Mouse (Mus musculus): Measurements from ENCODE around the gene Hoxd4. TPM values are rescaled to one million over a fixed set of nuclear protein-coding genes. Genes with fewer than 3 reads are reported as not detected.
A peak's percentile ranks its signal among the peaks of the same experiment; 100 is the strongest.

Gene Hoxd4
- polyA plus RNA-seq, 1 experiment, result 5.5 TPM

GRCm38 (mm10) chr2:74734996-74735811 is 23.5 kb downstream of the Hoxd4 start:
- TF ChIP-seq CTCF (IDR thresholded peaks at IDR 0.05; ENCODE audit: borderline replicate concordance, extremely low read depth, insufficient read depth, insufficient read length), result no peak
- no peak for TF ChIP-seq POLR2A (IDR thresholded peaks at IDR 0.05; ENCODE audit: borderline replicate concordance, extremely low read depth, insufficient read depth, insufficient read length, poor library complexity, severe bottlenecking)
- peak; percentile 22 for DNase-seq (ENCODE audit: low read depth)

GRCm38 (mm10) chr2:74735851-74736687 is 24.3 kb downstream of the Hoxd4 start:
- peak; percentile 32 for DNase-seq (ENCODE audit: low read depth)
- no peak for TF ChIP-seq POLR2A (IDR thresholded peaks at IDR 0.05; ENCODE audit: borderline replicate concordance, extremely low read depth, insufficient read depth, insufficient read length, poor library complexity, severe bottlenecking)

DNA sequence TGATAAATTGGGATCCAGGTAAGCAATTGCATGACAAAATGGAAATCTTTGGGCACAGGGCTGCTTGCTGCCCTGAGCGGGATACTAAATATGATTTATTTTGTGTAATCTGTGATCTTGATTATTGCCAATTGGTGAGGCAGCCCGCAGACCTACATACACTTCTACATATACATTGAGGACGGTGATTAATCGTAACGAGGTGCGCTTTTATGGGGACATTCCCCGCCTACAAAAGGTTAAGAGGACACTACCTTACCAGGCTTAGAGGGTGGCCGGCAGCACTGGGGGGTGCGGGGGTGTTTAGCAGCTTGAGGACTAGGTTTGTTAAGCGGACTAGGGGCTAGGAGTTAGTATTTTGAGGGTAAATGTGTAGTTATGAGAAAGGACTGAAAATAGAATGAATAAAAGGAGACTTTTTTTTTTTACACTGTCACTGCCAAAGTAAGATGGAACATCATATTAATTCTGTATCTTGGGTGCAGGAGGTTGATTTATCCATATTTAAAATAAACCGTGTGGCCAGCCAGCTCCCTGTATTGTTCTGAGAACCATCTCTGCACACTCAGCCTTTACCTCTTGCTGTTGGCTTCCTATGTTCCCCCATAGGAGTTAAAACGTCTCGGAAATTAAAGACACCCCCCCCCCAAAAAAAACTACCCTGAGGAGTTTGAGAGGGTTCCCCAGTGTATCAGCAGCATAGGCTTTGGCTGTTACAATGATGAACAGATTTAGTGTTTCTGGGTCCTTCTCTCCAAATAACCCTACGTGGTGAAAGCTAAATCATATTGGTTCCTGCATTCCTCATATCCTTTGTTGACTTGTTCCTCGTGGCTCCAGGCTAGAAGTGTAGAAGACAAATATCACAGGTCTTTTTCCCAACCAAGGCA is 25.2 kb downstream of the Hoxd4 start:
- DNase-seq (ENCODE audit: low read depth), result peak; percentile 24
- TF ChIP-seq POLR2A (IDR thresholded peaks at IDR 0.05; ENCODE audit: borderline replicate concordance, extremely low read depth, insufficient read depth, insufficient read length, poor library complexity, severe bottlenecking) (no peak), CTCF (IDR thresholded peaks at IDR 0.05; ENCODE audit: borderline replicate concordance, extremely low read depth, insufficient read depth, insufficient read length) (no peak)

GRCm38 (mm10) chr2:74737578-74738070 is 25.9 kb downstream of the Hoxd4 start:
- no peak for TF ChIP-seq CTCF (IDR thresholded peaks at IDR 0.05; ENCODE audit: borderline replicate concordance, extremely low read depth, insufficient read depth, insufficient read length)
- peak; percentile 28 for DNase-seq (ENCODE audit: low read depth)

- peak; percentile 4 for DNase-seq (ENCODE audit: low read depth)
- TF ChIP-seq POLR2A (IDR thresholded peaks at IDR 0.05; ENCODE audit: borderline replicate concordance, extremely low read depth, insufficient read depth, insufficient read length, poor library complexity, severe bottlenecking) (no peak), CTCF (IDR thresholded peaks at IDR 0.05; ENCODE audit: borderline replicate concordance, extremely low read depth, insufficient read depth, insufficient read length) (no peak)
Observed at GRCm38 (mm10) chr2:74738623-74739475, 27.1 kb downstream of the Hoxd4 start.

DNA sequence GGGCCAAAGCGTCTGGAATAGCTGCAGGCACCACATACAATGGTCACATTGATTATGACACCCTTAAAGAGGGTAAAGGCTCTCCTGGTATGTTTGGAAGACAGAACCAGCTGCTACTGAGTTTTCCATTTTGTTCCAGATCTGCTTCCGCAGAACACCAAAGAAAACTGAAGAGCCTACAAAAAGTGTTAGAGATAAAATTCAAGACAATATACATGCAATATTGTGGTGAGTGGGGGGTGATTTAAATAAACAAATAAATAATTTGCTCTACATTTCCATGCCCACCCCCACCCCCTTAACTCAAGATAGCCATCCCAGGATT is 27.7 kb downstream of the Hoxd4 start:
- TF ChIP-seq POLR2A (IDR thresholded peaks at IDR 0.05; ENCODE audit: borderline replicate concordance, extremely low read depth, insufficient read depth, insufficient read length, poor library complexity, severe bottlenecking) (no peak), CTCF (IDR thresholded peaks at IDR 0.05; ENCODE audit: borderline replicate concordance, extremely low read depth, insufficient read depth, insufficient read length) (no peak)
- no peak for DNase-seq (ENCODE audit: low read depth)

- TF ChIP-seq POLR2A (IDR thresholded peaks at IDR 0.05; ENCODE audit: borderline replicate concordance, extremely low read depth, insufficient read depth, insufficient read length, poor library complexity, severe bottlenecking), result no peak
- no peak for TF ChIP-seq CTCF (IDR thresholded peaks at IDR 0.05; ENCODE audit: borderline replicate concordance, extremely low read depth, insufficient read depth, insufficient read length)
- DNase-seq (ENCODE audit: low read depth), result peak; percentile 17
Observed at GRCm38 (mm10) chr2:74739869-74740268, 28.1 kb downstream of the Hoxd4 start.

GRCm38 (mm10) chr2:74740311-74741091 is 28.8 kb downstream of the Hoxd4 start:
- TF ChIP-seq CTCF (IDR thresholded peaks at IDR 0.05; ENCODE audit: borderline replicate concordance, extremely low read depth, insufficient read depth, insufficient read length), result no peak
- no peak for TF ChIP-seq POLR2A (IDR thresholded peaks at IDR 0.05; ENCODE audit: borderline replicate concordance, extremely low read depth, insufficient read depth, insufficient read length, poor library complexity, severe bottlenecking)
- DNase-seq (ENCODE audit: low read depth), result peak; percentile 49

- no peak for TF ChIP-seq POLR2A (IDR thresholded peaks at IDR 0.05; ENCODE audit: borderline replicate concordance, extremely low read depth, insufficient read depth, insufficient read length, poor library complexity, severe bottlenecking)
- peak; percentile 2 for DNase-seq (ENCODE audit: low read depth)
Observed at GRCm38 (mm10) chr2:74741252-74741978, 29.7 kb downstream of the Hoxd4 start.

Data from brain, embryonic 14.5 days (tissue).